Mouse (Mus musculus) heart, embryonic 12.5 days (tissue): Measurements from ENCODE around the gene Ttyh3. TPM values are rescaled to one million over a fixed set of nuclear protein-coding genes. Genes with fewer than 3 reads are reported as not detected.

Experiments
- ATAC-seq: fragments of 200-750 bp; cut with Nextera tagmentation; 2 replicates; pipeline ENCODE4 v1.8.0; 2017; ENCODE audit warnings: moderate TSS enrichment, moderate library complexity; ENCODE audit not compliant: insufficient number of reproducible peaks, low FRiP score
- H3K27ac ChIP-seq: fragments of 300-500 bp; sonication (generic); 2 replicates; pipeline ENCODE4 v1.5.1; 2016; ENCODE audit warnings: mild to moderate bottlenecking, moderate library complexity; ENCODE audit not compliant: poor library complexity, severe bottlenecking
- H3K27me3 ChIP-seq: fragments of 300-500 bp; sonication (generic); replicated peaks from 2 replicates; pipeline ENCODE4 v1.6.1; 2016; ENCODE audit warnings: mild to moderate bottlenecking, moderate library complexity
- H3K36me3 ChIP-seq: fragments of 300-500 bp; sonication (generic); 2 replicates; pipeline ENCODE4 v1.6.1; 2016; ENCODE audit warnings: mild to moderate bottlenecking, moderate library complexity
- H3K4me1 ChIP-seq: fragments of 300-500 bp; sonication (generic); replicated peaks from 2 replicates; pipeline ENCODE4 v1.6.1; 2016; ENCODE audit warnings: mild to moderate bottlenecking
- H3K4me2 ChIP-seq: fragments of 300-500 bp; sonication (generic); 2 replicates; pipeline ENCODE4 v1.6.1; 2016; ENCODE audit warnings: mild to moderate bottlenecking, moderate library complexity
- H3K4me3 ChIP-seq: fragments of 300-500 bp; sonication (generic); 2 replicates; pipeline ENCODE4 v1.5.1; 2016; ENCODE audit warnings: mild to moderate bottlenecking
- H3K9ac ChIP-seq: fragments of 300-500 bp; sonication (generic); 2 replicates; pipeline ENCODE4 v1.6.1; 2016; ENCODE audit warnings: mild to moderate bottlenecking, moderate library complexity
- H3K9me3 ChIP-seq: fragments of 300-500 bp; sonication (generic); replicated peaks from 2 replicates; pipeline ENCODE4 v1.6.1; 2016; ENCODE audit warnings: mild to moderate bottlenecking, moderate library complexity
- WGBS: fragments of 180-500 bp; shearing (Covaris S2); methylation state at CpG from one replicate; pipeline ENCODE4 v1.1.7; 2016; 5-methylcytosine and 5-hydroxymethylcytosine counted together
- polyA plus RNA-seq: library from polyadenylated mRNA; unstranded; fragments of >200 nt; fragmentation: Nextera tagmentation; extraction: Ambion mirVana; gene quantifications from 2 replicates; pipeline ENCODE4 v1.2.1, GENCODE M21; 2016

Ttyh3 gene
- polyA plus RNA-seq, 1 experiment from 2014 or later, result 36.3 TPM

GRCm38 (mm10) chr5:140627580-140627979, 21.3 kb downstream of the Ttyh3 start:
- Histone ChIP-seq H3K36me3 (peaks cover 99% of the 10 kb centered on the region), H3K9ac (no peak overlapping the region), H3K4me3 (no peak overlapping the region), H3K27ac (no peak overlapping the region), H3K4me2 (no peak overlapping the region), H3K27me3 (no peaks in the 10 kb centered on the region), H3K9me3 (peaks cover 17% of the 10 kb centered on the region), H3K4me1 (no peaks in the 10 kb centered on the region)
- 93% methylated on average over 5 of the region's 5 CpGs for WGBS
- no peak for ATAC-seq

DNA sequence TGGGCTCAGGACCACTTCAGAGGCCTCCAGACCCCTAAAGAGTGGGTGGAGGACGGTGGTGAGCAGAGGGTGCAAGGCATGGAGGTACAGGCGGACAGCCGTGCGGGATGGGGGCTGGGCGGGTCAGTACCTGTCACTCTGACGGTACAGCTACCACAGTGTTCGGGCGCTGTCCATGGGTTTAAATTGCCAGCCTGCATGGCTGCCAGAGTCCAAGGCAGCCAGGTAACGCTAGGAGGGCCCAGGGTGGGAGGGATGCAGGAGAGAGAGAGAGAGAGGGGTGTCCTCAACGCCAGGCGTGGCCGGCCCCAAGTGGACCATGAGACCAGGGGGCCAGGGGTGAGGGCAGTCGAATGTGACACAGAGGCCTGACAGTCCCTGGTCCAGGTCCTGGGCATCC, 23.9 kb downstream of the Ttyh3 start:
- Histone ChIP-seq H3K9me3 (peaks cover 17% of the 10 kb centered on the region), H3K27ac (no peak overlapping the region), H3K4me3 (no peak overlapping the region), H3K36me3 (peaks cover 88% of the 10 kb centered on the region), H3K27me3 (no peaks in the 10 kb centered on the region), H3K9ac (no peak overlapping the region), H3K4me1 (no peaks in the 10 kb centered on the region; the same call in 1 of the 2 replicates), H3K4me2 (no peak overlapping the region)
- no peak for ATAC-seq
- 87% methylated on average over 13 of the region's 13 CpGs for WGBS

- no peak overlapping the region for H3K27ac ChIP-seq
- peaks cover 81% of the 10 kb centered on the region for H3K36me3 ChIP-seq
- H3K4me2 ChIP-seq, result no peak overlapping the region
- no peak overlapping the region for H3K9ac ChIP-seq
- no peaks in the 10 kb centered on the region; the same call in 1 of the 2 replicates for H3K4me1 ChIP-seq
- no peaks in the 10 kb centered on the region for H3K27me3 ChIP-seq
- WGBS, result 90% methylated on average over 5 of the region's 5 CpGs
- no peak overlapping the region for H3K4me3 ChIP-seq
- ATAC-seq, result no peak
- peaks cover 17% of the 10 kb centered on the region for H3K9me3 ChIP-seq
Measured at GRCm38 (mm10) chr5:140624238-140624637, 24.6 kb downstream of the Ttyh3 start.

- ATAC-seq, result no peak
- H3K4me3 ChIP-seq, result no peak overlapping the region
- H3K4me2 ChIP-seq, result no peak overlapping the region
- H3K27ac ChIP-seq, result no peak overlapping the region
- 69% methylated on average over 4 of the region's 4 CpGs for WGBS
- no peaks in the 10 kb centered on the region for H3K27me3 ChIP-seq
- no peak overlapping the region for H3K9ac ChIP-seq
- H3K4me1 ChIP-seq, result no peaks in the 10 kb centered on the region; the same call in 1 of the 2 replicates
- H3K36me3 ChIP-seq, result peaks cover 76% of the 10 kb centered on the region
- H3K9me3 ChIP-seq, result peaks cover 12% of the 10 kb centered on the region
Measured at GRCm38 (mm10) chr5:140623791-140624190, 25.0 kb downstream of the Ttyh3 start.

GRCm38 (mm10) chr5:140622978-140623670, 25.7 kb downstream of the Ttyh3 start:
- H3K4me2 ChIP-seq, result no peak overlapping the region
- H3K36me3 ChIP-seq, result peaks cover 70% of the 10 kb centered on the region
- no peak overlapping the region for H3K4me3 ChIP-seq
- no peak for ATAC-seq
- H3K9me3 ChIP-seq, result peaks cover 7% of the 10 kb centered on the region
- WGBS, result 93% methylated on average over 23 of the region's 23 CpGs
- H3K4me1 ChIP-seq, result no peaks in the 10 kb centered on the region; the same call in 1 of the 2 replicates
- H3K9ac ChIP-seq, result no peak overlapping the region
- no peak overlapping the region for H3K27ac ChIP-seq
- no peaks in the 10 kb centered on the region for H3K27me3 ChIP-seq

GRCm38 (mm10) chr5:140621517-140621916, 27.3 kb downstream of the Ttyh3 start:
- no peak for ATAC-seq
- peaks cover 54% of the 10 kb centered on the region for H3K36me3 ChIP-seq
- H3K4me2 ChIP-seq, result no peak overlapping the region
- H3K9me3 ChIP-seq, result no peaks in the 10 kb centered on the region
- no peaks in the 10 kb centered on the region for H3K27me3 ChIP-seq
- no peak overlapping the region for H3K9ac ChIP-seq
- 72% methylated on average over 10 of the region's 10 CpGs for WGBS
- H3K4me1 ChIP-seq, result no peaks in the 10 kb centered on the region; the same call in 1 of the 2 replicates
- no peak overlapping the region for H3K27ac ChIP-seq
- H3K4me3 ChIP-seq, result no peak overlapping the region

DNA sequence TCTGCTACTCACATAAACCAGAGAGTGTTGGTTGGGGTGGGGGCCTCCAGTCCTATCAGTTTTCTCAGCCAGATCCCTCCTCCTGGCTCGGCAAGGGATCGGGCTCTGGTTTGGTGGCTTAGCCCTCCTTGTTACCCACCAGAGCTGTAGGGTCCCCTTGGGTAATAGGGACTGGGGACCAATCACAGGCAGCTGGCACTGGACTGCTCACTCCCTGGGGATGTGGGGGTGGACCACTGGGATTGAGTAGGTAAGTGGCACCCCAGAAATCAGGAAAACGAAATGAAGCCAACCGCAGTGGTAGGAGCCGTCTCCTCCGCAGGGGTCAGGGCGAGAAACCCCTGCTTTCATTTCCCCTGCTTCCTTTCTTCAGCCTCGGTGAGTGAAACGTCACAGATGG, 27.7 kb downstream of the Ttyh3 start:
- Histone ChIP-seq H3K36me3 (peaks cover 49% of the 10 kb centered on the region), H3K9ac (no peak overlapping the region), H3K4me1 (no peaks in the 10 kb centered on the region; the same call in 1 of the 2 replicates), H3K27me3 (no peaks in the 10 kb centered on the region), H3K4me2 (no peak overlapping the region), H3K27ac (no peak overlapping the region), H3K9me3 (no peaks in the 10 kb centered on the region), H3K4me3 (no peak overlapping the region)
- WGBS, result 65% methylated on average over 9 of the region's 9 CpGs
- no peak for ATAC-seq

DNA sequence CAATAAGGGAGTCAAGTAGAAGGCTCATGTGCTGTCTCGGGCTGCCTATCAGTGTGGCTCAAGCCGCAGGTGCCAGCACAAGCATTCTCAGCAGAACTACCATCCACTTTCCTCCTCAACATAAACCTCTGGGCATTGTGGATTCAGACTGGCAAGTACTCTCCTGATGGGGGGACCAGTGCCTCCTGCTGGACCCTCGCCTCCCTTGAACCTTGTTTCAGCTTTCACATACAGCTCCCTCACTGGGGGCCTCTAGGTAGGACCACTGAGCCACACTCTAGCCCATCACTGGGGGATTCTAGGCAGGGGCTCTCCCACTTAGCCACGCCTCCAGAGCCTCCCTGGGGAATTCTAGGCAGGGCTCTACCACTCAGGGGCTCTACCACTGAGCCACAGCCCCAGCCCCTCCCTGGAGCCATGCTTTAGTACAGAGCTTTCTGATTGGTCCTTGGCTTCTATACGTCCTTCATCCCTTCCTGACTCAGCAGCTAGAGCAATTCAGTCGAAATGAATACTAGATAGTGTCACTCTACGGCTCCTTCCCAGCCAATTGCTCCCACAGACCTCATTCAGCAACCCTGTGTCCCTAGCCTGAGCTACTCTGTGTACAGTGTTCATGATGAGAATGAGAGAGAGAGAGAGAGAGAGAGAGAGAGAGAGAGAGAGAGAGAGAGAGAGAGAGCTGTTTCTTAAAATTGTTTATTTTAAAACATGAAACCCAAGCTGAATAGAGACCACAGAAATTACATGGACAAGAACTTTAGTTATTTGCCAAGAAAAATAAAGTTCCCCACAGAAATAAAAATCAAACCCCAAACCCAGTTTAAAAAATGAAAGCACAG, 28.7 kb downstream of the Ttyh3 start:
- Histone ChIP-seq H3K4me3 (no peak overlapping the region), H3K4me1 (no peaks in the 10 kb centered on the region; the same call in 1 of the 2 replicates), H3K36me3 (peaks cover 40% of the 10 kb centered on the region), H3K4me2 (no peak overlapping the region), H3K9me3 (no peaks in the 10 kb centered on the region), H3K27me3 (no peaks in the 10 kb centered on the region), H3K9ac (no peak overlapping the region), H3K27ac (no peak overlapping the region)
- 59% methylated on average over 7 of the region's 7 CpGs for WGBS
- no peak for ATAC-seq

DNA sequence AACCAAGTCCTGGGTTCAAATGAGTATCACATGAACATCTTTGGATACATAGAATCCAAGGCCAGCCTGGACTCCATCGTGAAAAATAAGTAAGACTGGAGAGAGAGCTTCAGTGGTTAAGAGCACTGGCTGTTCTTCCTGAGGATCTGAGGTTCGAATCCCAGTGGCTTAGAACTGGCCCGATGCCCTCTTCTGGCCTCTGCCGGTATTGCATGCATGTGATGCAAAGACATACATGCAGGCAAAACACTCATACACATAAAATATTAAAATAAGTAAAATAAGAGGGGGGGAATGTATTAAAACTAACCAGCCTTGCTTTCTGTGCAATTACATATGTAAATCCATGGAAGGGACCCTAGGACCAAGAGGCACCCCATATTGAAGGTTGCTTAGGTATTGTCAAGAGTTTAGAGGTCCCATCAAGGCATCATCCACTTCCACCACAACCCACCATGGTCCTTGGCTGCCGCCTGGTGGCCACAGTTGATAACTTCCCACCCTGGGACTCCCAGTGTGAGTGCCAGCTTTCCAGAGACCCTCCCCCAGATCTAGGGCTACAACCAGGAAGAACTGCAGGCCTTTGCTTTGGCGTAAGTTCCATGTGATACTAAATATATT, 29.6 kb downstream of the Ttyh3 start:
- no peak overlapping the region for H3K4me2 ChIP-seq
- H3K27ac ChIP-seq, result no peak overlapping the region
- H3K36me3 ChIP-seq, result peaks cover 31% of the 10 kb centered on the region
- H3K9ac ChIP-seq, result no peak overlapping the region
- no peak overlapping the region for H3K4me3 ChIP-seq
- no peaks in the 10 kb centered on the region; the same call in 1 of the 2 replicates for H3K4me1 ChIP-seq
- 20% methylated on average over 6 of the region's 6 CpGs for WGBS
- H3K27me3 ChIP-seq, result no peaks in the 10 kb centered on the region
- H3K9me3 ChIP-seq, result no peaks in the 10 kb centered on the region
- no peak for ATAC-seq

DNA sequence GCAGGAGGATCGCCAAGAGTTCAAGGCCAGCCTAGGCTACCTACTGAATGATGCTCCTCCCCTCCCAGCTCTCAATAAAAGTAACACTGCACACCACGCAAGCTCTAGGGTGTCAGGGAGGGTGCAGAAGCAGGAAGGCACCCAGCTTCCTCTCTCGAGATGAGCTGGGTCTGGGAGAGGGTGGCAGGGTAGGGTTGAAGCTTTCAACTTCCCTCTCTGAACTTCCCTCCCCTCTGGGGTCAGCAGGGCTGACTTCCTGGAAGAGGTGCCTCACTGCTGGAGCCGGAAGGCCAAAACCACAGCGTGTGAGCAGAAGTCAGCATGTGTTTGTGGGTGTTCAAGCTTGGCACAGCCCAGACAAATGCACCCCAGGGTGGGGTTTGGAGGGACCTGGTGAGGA, 31.1 kb downstream of the Ttyh3 start:
- no peak overlapping the region for H3K4me3 ChIP-seq
- no peak overlapping the region for H3K4me2 ChIP-seq
- H3K27ac ChIP-seq, result no peak overlapping the region
- H3K9me3 ChIP-seq, result no peaks in the 10 kb centered on the region
- no peak for ATAC-seq
- H3K9ac ChIP-seq, result no peak overlapping the region
- peaks cover 17% of the 10 kb centered on the region for H3K36me3 ChIP-seq
- WGBS, result 65% methylated on average over 5 of the region's 5 CpGs
- peaks cover 7% of the 10 kb centered on the region for H3K27me3 ChIP-seq
- no peaks in the 10 kb centered on the region; the same call in 1 of the 2 replicates for H3K4me1 ChIP-seq

- Histone ChIP-seq H3K36me3 (peaks cover 7% of the 10 kb centered on the region; the same call in 1 of the 2 replicates), H3K27ac (no peak overlapping the region), H3K9ac (no peak overlapping the region), H3K4me2 (no peak overlapping the region), H3K27me3 (peaks cover 17% of the 10 kb centered on the region), H3K4me1 (peaks cover 4% of the 10 kb centered on the region), H3K9me3 (no peaks in the 10 kb centered on the region), H3K4me3 (no peak overlapping the region)
- ATAC-seq, result no peak
- 62% methylated on average over 9 of the region's 9 CpGs for WGBS
Measured at GRCm38 (mm10) chr5:140616691-140617090, 32.1 kb downstream of the Ttyh3 start.
